Mouse (Mus musculus) olfactory bulb, adult 2 months (tissue): ENCODE data around the gene Hdac4.

Experiments
- CTCF ChIP-seq: fragments of 200-500 bp; IDR thresholded peaks from 2 replicates; pipeline ENCODE4 v1.5.1; 2012; ENCODE audit warnings: low read depth, mild to moderate bottlenecking, low read length, moderate library complexity; ENCODE audit not compliant: insufficient read depth
- POLR2A ChIP-seq: fragments of 200-500 bp; IDR thresholded peaks from 2 replicates; pipeline ENCODE4 v1.6.1; 2012; ENCODE audit warnings: mild to moderate bottlenecking, low read depth, low read length, moderate library complexity; ENCODE audit not compliant: insufficient read depth

GRCm38 (mm10) chr1:92174898-92175255 is 20.6 kb downstream of the Hdac4 start:
- no peak for TF ChIP-seq CTCF
- TF ChIP-seq POLR2A, result no peak
